Mouse (Mus musculus): ENCODE results near the gene Uaca.

Uaca gene

DNA sequence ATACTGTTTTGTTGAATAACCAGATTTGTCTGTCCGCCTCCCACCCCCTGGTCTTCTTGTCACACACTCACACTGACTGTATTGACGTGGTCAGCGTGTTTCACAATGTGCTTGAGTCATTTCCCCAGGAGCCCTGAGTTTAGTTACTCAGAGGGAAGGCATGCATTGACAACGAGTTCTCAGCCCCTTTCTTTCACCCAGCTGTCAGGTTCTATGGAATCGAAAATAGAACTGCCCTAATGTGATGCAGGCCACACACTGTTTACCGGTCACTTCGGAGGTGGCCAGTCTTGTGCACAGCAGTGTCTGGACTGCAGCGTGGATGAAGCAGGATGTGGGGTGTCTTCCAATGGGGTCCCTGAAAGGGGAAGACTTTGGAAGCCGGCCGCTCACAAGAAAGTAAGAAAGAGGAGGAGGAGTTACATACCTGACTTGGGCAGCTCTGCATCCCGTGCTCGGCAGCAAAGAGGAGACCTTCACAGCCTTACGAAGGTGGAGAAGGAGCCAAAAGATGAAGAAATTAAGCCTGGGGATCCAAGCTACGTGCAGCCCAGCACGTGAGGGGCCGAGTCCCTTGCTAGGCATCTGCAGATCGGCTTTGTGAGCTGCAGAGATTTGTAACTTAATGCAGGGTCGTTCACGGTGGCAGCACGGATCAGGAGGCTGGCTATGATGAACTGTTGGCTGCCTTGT lies 43.3 kb downstream of the Uaca start:
- DNase-seq (ENCODE audit: low spot score): peak; percentile 72

- DNase-seq (ENCODE audit: low spot score): peak; percentile 52
Observed at GRCm38 (mm10) chr9:60838331-60838872, 44.1 kb downstream of the Uaca start.

- peak; percentile 58 for DNase-seq (ENCODE audit: low spot score)
Observed at GRCm38 (mm10) chr9:60841393-60841792, 47.1 kb downstream of the Uaca start.

- no peak for DNase-seq (ENCODE audit: low spot score)
Observed at GRCm38 (mm10) chr9:60843415-60844076, 49.2 kb downstream of the Uaca start.

GRCm38 (mm10) chr9:60848730-60849129 lies 54.4 kb downstream of the Uaca start:
- DNase-seq (ENCODE audit: low spot score): no peak

GRCm38 (mm10) chr9:60849986-60850385 lies 55.6 kb downstream of the Uaca start:
- DNase-seq (ENCODE audit: low spot score): no peak

DNA sequence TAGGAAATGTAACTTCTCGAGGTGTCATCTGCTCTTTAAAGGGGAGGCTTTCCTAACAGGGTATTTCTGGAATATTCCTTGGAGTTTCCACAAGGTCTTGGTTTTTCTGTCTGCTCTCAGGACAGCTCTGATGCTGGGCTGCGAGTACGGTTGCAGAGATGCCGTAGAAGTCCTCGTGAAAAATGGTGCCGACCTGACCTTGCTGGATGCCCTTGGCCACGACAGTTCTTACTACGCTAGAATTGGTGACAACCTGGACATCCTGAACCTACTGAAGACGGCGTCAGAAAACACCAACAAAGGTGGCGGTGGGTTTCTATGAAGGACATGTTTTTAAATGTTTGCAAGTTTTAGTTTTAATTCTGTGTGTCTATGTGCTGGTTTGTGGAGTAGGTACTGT lies 59.9 kb downstream of the Uaca start:
- DNase-seq (ENCODE audit: low spot score): no peak

GRCm38 (mm10) chr9:60857833-60858232 lies 63.5 kb downstream of the Uaca start:
- peak; percentile 80 for DNase-seq (ENCODE audit: low spot score)

- peak; percentile 82 for DNase-seq (ENCODE audit: low spot score)
Observed at GRCm38 (mm10) chr9:60858306-60858960, 64.1 kb downstream of the Uaca start.

DNA sequence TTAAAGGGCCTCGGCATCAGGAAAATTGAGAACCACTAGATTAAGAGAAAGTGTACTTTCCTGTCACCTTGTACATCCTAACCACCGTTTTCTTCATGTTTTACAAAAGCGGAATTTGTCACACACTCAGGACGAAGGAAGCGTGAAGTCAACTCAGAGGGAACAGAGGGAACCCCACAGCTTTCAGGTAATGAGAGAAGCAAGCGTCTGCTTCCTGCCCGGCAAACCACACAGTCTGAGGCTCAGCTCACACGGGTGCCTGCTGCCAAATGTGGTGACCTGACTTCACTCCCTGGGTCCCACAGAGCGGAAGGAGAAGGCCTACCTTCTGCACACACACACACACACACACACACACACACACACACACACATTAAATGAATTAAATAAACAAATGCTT lies 64.7 kb downstream of the Uaca start:
- no peak for DNase-seq (ENCODE audit: low spot score)

DNA sequence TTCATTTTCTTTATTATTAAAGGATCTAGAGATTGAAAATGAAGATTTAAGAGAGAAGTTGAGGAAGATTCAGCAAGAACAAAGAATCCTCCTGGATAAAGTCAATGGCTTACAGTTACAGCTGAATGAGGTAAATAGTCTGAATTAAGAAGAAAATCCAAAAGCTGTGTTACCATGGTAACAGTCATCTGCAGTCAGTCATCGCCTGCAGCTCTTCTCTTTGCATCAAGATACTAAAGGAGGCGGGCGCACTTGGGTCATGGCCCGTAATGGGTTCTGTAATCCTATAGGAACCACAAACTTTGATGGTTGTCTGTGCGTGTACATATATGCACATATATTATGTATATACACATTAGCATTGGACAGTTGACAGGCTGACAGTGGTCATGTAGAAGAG lies 66.7 kb downstream of the Uaca start:
- DNase-seq (ENCODE audit: low spot score): no peak

DNA sequence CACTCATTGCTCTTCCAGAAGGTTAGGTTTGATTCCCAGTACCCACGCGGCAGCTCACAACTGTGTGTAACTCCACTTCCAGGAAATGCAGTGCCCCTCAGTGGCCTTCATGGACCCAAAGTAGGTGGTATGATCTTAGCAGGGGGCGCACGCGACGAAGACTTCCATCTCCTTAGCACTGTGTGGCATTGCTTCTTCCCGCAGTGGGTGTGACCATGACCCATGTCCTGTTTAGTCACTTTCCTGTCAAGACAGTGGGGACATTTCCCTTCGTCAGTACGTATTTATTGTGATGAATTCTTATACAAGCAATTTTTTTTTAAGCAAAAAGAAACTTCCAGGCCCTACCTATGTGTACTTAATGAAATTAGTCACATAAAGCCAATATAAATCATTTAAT lies 70.3 kb downstream of the Uaca start:
- no peak for DNase-seq (ENCODE audit: low spot score)

DNA sequence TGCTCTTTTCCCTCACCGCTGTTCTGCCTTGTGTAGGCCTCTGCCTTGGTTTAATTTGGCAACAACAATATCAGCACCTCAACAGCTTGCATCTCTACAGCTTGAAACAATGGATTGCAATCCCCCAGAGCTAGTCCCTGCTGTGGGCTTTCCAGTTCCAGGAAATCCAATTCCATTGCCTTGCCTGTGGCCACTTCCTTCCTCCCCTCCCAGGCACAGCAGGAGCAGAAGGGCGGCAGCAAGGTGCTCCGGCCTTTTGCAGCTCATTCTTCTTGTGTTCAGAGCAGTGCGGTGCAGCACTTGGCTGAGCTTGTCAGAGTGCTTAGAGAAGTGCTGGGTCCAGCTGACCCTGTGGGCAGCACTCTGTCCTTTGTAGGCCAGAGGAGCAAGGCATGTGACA lies 71.5 kb downstream of the Uaca start:
- no peak for DNase-seq (ENCODE audit: low spot score)

GRCm38 (mm10) chr9:60870451-60870850 lies 76.1 kb downstream of the Uaca start:
- no peak for DNase-seq (ENCODE audit: low spot score)

- no peak for DNase-seq (ENCODE audit: low spot score)
Observed at GRCm38 (mm10) chr9:60870919-60871503, 76.7 kb downstream of the Uaca start.

GRCm38 (mm10) chr9:60873257-60874054 lies 79.1 kb downstream of the Uaca start:
- no peak for DNase-seq (ENCODE audit: low spot score)

- no peak for DNase-seq (ENCODE audit: low spot score)
Observed at GRCm38 (mm10) chr9:60874055-60874392, 79.7 kb downstream of the Uaca start.

- no peak for DNase-seq (ENCODE audit: low spot score)
Observed at GRCm38 (mm10) chr9:60876085-60876484, 81.7 kb downstream of the Uaca start.

GRCm38 (mm10) chr9:60876531-60876930 lies 82.2 kb downstream of the Uaca start:
- no peak for DNase-seq (ENCODE audit: low spot score)

DNA sequence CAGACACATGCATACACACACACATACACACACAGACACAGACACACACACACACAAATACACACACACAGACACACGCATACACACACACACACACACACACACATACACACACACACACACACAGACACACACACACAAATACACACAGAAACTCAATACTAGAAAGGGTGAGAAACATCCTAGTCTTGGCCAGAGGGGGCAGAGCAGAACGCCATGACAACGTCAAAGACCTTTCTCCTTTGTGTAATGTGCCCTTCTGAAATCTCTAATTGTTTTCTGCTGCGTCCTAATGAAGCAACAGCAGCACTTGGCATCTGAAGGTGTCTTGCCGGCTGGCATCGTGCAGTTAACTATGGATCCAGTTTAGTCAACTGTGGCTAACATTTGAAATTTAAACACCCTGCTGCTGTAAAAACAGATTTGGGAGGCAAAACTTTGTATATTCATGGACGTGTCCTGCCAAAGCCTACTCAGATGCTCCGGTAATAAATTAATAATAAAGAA lies 83.8 kb downstream of the Uaca start:
- no peak for DNase-seq (ENCODE audit: low spot score)

- no peak for DNase-seq (ENCODE audit: low spot score)
Observed at GRCm38 (mm10) chr9:60878630-60879029, 84.3 kb downstream of the Uaca start.

GRCm38 (mm10) chr9:60885148-60885547 lies 90.8 kb downstream of the Uaca start:
- no peak for DNase-seq (ENCODE audit: low spot score)

Data from embryo, embryonic 10 days (tissue).